Mouse (Mus musculus): Measurements from ENCODE around the gene Tom1l1.

DNA sequence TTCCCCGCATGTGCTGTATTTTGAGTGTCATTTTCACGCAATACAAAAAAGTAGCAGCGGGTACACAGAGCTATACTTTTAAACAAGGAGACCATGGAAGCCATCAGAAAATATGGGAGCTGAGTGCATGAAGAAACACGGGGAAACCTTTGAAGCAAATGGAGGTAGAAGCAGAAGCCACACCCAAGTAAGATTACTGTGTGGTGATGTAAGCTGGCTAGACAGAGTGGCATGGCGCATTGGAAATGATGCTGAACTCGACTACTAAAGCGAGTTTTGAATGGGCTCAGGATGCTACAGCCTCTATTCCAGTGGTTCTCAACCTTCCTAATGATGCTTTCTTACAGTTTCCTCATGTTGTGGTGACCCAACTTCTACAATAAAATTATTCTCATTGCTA, 11.1 kb downstream of the Tom1l1 start:
- TF ChIP-seq CTCF (IDR thresholded peaks at IDR 0.05; ENCODE audit: low read depth, low read length) (no peak), EP300 (IDR thresholded peaks at IDR 0.05; ENCODE audit: insufficient read depth, low read depth, low read length) (no peak)

Measured in ES-Bruce4 (cell line).